Mouse (Mus musculus): Measurements from ENCODE around the gene Gla.

- TF ChIP-seq CTCF (IDR thresholded peaks at IDR 0.05; ENCODE audit: extremely low read depth, insufficient read depth, low read length) (no peak), POLR2A (IDR thresholded peaks at IDR 0.05; ENCODE audit: extremely low read depth, insufficient read depth, low read length) (no peak)
These were observed 11.9 kb downstream of the Gla start for GRCm38 (mm10) chrX:134588997-134589396.

All from cortical plate, adult 2 months (tissue).